Mouse (Mus musculus): ENCODE measurements around the gene Glod4. TPM values are rescaled to one million over a fixed set of nuclear protein-coding genes. Genes with fewer than 3 reads are reported as not detected.

The Glod4 gene
- polyA plus RNA-seq (2015; fragmentation: Nextera tagmentation; extraction: Ambion mirVana) = 116 and 126 TPM in 2 replicates

GRCm38 (mm10) chr11:76242901-76243810, at the start of gene Glod4, which contains the start of gene Mrm3:
Gene Glod4 (minus strand): TSS chr11:76243725.
Gene Mrm3 (plus strand): TSS chr11:76243715.
- Histone ChIP-seq H3K4me3 (replicated peaks; ENCODE audit: low read length) (peak within 1 kb of the TSS; percentile 74), H3K9ac (ENCODE audit: low read length) (peak within 1 kb of the TSS; percentile 87), H3K27ac (ENCODE audit: low read length) (peak within 1 kb of the TSS; percentile 53; the same call in 1 of the 2 replicates), H3K9me3 (replicated peaks; ENCODE audit: control insufficient read depth, low read length) (no peaks in the 10 kb centered on the region), H3K36me3 (ENCODE audit: control insufficient read depth, insufficient read depth, low read length) (0 out of 2 replicates have a peak, but pooled peaks cover 5% of the 10 kb centered on the region), H3K4me1 (ENCODE audit: control insufficient read depth, insufficient read depth, low read length) (peaks cover 13% of the 10 kb centered on the region), H3K4me2 (ENCODE audit: low read depth, low read length) (peak within 1 kb of the TSS; percentile 92), H3K27me3 (ENCODE audit: control insufficient read depth, insufficient read depth, low read length) (no peaks in the 10 kb centered on the region)
- under 1% methylated on average over 61 of the region's 61 CpGs for WGBS
- ATAC-seq (ENCODE audit: insufficient read depth, low FRiP score) = peak; percentile 93

GRCm38 (mm10) chr11:76292831-76293230, 49.3 kb upstream of the Glod4 start:
- Histone ChIP-seq H3K4me2 (ENCODE audit: low read depth, low read length) (peak overlapping the region; percentile 31; the same call in 1 of the 2 replicates), H3K4me1 (ENCODE audit: control insufficient read depth, insufficient read depth, low read length) (peaks cover 37% of the 10 kb centered on the region), H3K36me3 (ENCODE audit: control insufficient read depth, insufficient read depth, low read length) (no peaks in the 10 kb centered on the region), H3K27me3 (ENCODE audit: control insufficient read depth, insufficient read depth, low read length) (no peaks in the 10 kb centered on the region), H3K4me3 (replicated peaks; ENCODE audit: low read length) (no peak overlapping the region), H3K27ac (ENCODE audit: low read length) (peak overlapping the region; percentile 66), H3K9me3 (replicated peaks; ENCODE audit: control insufficient read depth, low read length) (no peaks in the 10 kb centered on the region), H3K9ac (ENCODE audit: low read length) (peak overlapping the region; percentile 31; the same call in 1 of the 2 replicates)
- WGBS = 72% methylated on average over 6 of the region's 6 CpGs
- ATAC-seq (ENCODE audit: insufficient read depth, low FRiP score) = no peak

GRCm38 (mm10) chr11:76292398-76292797, 48.9 kb upstream of the Glod4 start:
- peak overlapping the region; percentile 31; the same call in 1 of the 2 replicates for H3K9ac ChIP-seq (ENCODE audit: low read length)
- WGBS = 41% methylated on average over 15 of the region's 15 CpGs
- H3K4me3 ChIP-seq (replicated peaks; ENCODE audit: low read length) = no peak overlapping the region
- peak overlapping the region; percentile 31; the same call in 1 of the 2 replicates for H3K4me2 ChIP-seq (ENCODE audit: low read depth, low read length)
- no peak for ATAC-seq (ENCODE audit: insufficient read depth, low FRiP score)
- no peaks in the 10 kb centered on the region for H3K36me3 ChIP-seq (ENCODE audit: control insufficient read depth, insufficient read depth, low read length)
- H3K27me3 ChIP-seq (ENCODE audit: control insufficient read depth, insufficient read depth, low read length) = no peaks in the 10 kb centered on the region
- peak overlapping the region; percentile 66 for H3K27ac ChIP-seq (ENCODE audit: low read length)
- no peaks in the 10 kb centered on the region for H3K9me3 ChIP-seq (replicated peaks; ENCODE audit: control insufficient read depth, low read length)
- H3K4me1 ChIP-seq (ENCODE audit: control insufficient read depth, insufficient read depth, low read length) = peaks cover 37% of the 10 kb centered on the region

GRCm38 (mm10) chr11:76291960-76292359, 48.4 kb upstream of the Glod4 start:
- H3K27ac ChIP-seq (ENCODE audit: low read length) = peak overlapping the region; percentile 66
- H3K4me2 ChIP-seq (ENCODE audit: low read depth, low read length) = no peak overlapping the region
- no peak for ATAC-seq (ENCODE audit: insufficient read depth, low FRiP score)

GRCm38 (mm10) chr11:76290367-76290766, 46.8 kb upstream of the Glod4 start:
- Histone ChIP-seq H3K4me1 (ENCODE audit: control insufficient read depth, insufficient read depth, low read length) (peaks cover 47% of the 10 kb centered on the region), H3K4me3 (replicated peaks; ENCODE audit: low read length) (no peak overlapping the region), H3K9ac (ENCODE audit: low read length) (peak overlapping the region; percentile 23; the same call in 1 of the 2 replicates), H3K27ac (ENCODE audit: low read length) (peak overlapping the region; percentile 67), H3K27me3 (ENCODE audit: control insufficient read depth, insufficient read depth, low read length) (no peaks in the 10 kb centered on the region), H3K36me3 (ENCODE audit: control insufficient read depth, insufficient read depth, low read length) (no peaks in the 10 kb centered on the region), H3K4me2 (ENCODE audit: low read depth, low read length) (no peak overlapping the region), H3K9me3 (replicated peaks; ENCODE audit: control insufficient read depth, low read length) (no peaks in the 10 kb centered on the region)
- WGBS = 43% methylated on average over 11 of the region's 11 CpGs
- ATAC-seq (ENCODE audit: insufficient read depth, low FRiP score) = no peak

More at GRCm38 (mm10) chr11:76291960-76292359, 48.4 kb upstream of the Glod4 start:
- peak overlapping the region; percentile 31; the same call in 1 of the 2 replicates for H3K9ac ChIP-seq (ENCODE audit: low read length)
- no peaks in the 10 kb centered on the region for H3K27me3 ChIP-seq (ENCODE audit: control insufficient read depth, insufficient read depth, low read length)
- H3K4me1 ChIP-seq (ENCODE audit: control insufficient read depth, insufficient read depth, low read length) = peaks cover 41% of the 10 kb centered on the region
- 58% methylated on average over 4 of the region's 4 CpGs for WGBS
- no peaks in the 10 kb centered on the region for H3K9me3 ChIP-seq (replicated peaks; ENCODE audit: control insufficient read depth, low read length)
- H3K36me3 ChIP-seq (ENCODE audit: control insufficient read depth, insufficient read depth, low read length) = no peaks in the 10 kb centered on the region
- no peak overlapping the region for H3K4me3 ChIP-seq (replicated peaks; ENCODE audit: low read length)

- no peak overlapping the region for H3K4me3 ChIP-seq (replicated peaks; ENCODE audit: low read length)
- H3K9me3 ChIP-seq (replicated peaks; ENCODE audit: control insufficient read depth, low read length) = no peaks in the 10 kb centered on the region
- no peak overlapping the region for H3K4me2 ChIP-seq (ENCODE audit: low read depth, low read length)
- 88% methylated on average over 6 of the region's 6 CpGs for WGBS
- H3K36me3 ChIP-seq (ENCODE audit: control insufficient read depth, insufficient read depth, low read length) = no peaks in the 10 kb centered on the region
- H3K9ac ChIP-seq (ENCODE audit: low read length) = no peak overlapping the region
- no peaks in the 10 kb centered on the region for H3K27me3 ChIP-seq (ENCODE audit: control insufficient read depth, insufficient read depth, low read length)
- ATAC-seq (ENCODE audit: insufficient read depth, low FRiP score) = no peak
- H3K4me1 ChIP-seq (ENCODE audit: control insufficient read depth, insufficient read depth, low read length) = peaks cover 38% of the 10 kb centered on the region
- H3K27ac ChIP-seq (ENCODE audit: low read length) = no peak overlapping the region
Observed at GRCm38 (mm10) chr11:76288645-76289044, 45.1 kb upstream of the Glod4 start.

GRCm38 (mm10) chr11:76287301-76287700, 43.8 kb upstream of the Glod4 start:
- Histone ChIP-seq H3K4me3 (replicated peaks; ENCODE audit: low read length) (no peak overlapping the region), H3K36me3 (ENCODE audit: control insufficient read depth, insufficient read depth, low read length) (no peaks in the 10 kb centered on the region), H3K9me3 (replicated peaks; ENCODE audit: control insufficient read depth, low read length) (no peaks in the 10 kb centered on the region), H3K27me3 (ENCODE audit: control insufficient read depth, insufficient read depth, low read length) (no peaks in the 10 kb centered on the region), H3K4me1 (ENCODE audit: control insufficient read depth, insufficient read depth, low read length) (peaks cover 29% of the 10 kb centered on the region), H3K4me2 (ENCODE audit: low read depth, low read length) (no peak overlapping the region), H3K9ac (ENCODE audit: low read length) (0 out of 2 replicates have a peak overlapping the region, but pooled peaks have one; percentile 0), H3K27ac (ENCODE audit: low read length) (no peak overlapping the region)
- ATAC-seq (ENCODE audit: insufficient read depth, low FRiP score) = no peak
- 46% methylated on average over 10 of the region's 10 CpGs for WGBS

GRCm38 (mm10) chr11:76286534-76287126, 43.1 kb upstream of the Glod4 start:
- H3K4me3 ChIP-seq (replicated peaks; ENCODE audit: low read length) = no peak overlapping the region
- peaks cover 23% of the 10 kb centered on the region for H3K4me1 ChIP-seq (ENCODE audit: control insufficient read depth, insufficient read depth, low read length)
- H3K9ac ChIP-seq (ENCODE audit: low read length) = 0 out of 2 replicates have a peak overlapping the region, but pooled peaks have one; percentile 0
- 43% methylated on average over 10 of the region's 10 CpGs for WGBS
- 0 out of 2 replicates have a peak, but pooled peaks have one; percentile 15 for ATAC-seq (ENCODE audit: insufficient read depth, low FRiP score)
- H3K27me3 ChIP-seq (ENCODE audit: control insufficient read depth, insufficient read depth, low read length) = no peaks in the 10 kb centered on the region
- no peaks in the 10 kb centered on the region for H3K36me3 ChIP-seq (ENCODE audit: control insufficient read depth, insufficient read depth, low read length)
- H3K9me3 ChIP-seq (replicated peaks; ENCODE audit: control insufficient read depth, low read length) = no peaks in the 10 kb centered on the region
- H3K27ac ChIP-seq (ENCODE audit: low read length) = no peak overlapping the region; the same call in 1 of the 2 replicates
- H3K4me2 ChIP-seq (ENCODE audit: low read depth, low read length) = no peak overlapping the region
